Mouse (Mus musculus) bone marrow, adult 2 months (tissue): ENCODE results near the gene Aadac.

Source experiments
- CTCF ChIP-seq: fragments of 200-500 bp; IDR thresholded peaks from 2 replicates; pipeline ENCODE4 v1.5.1; 2011; ENCODE audit warnings: low read length, control low read depth; ENCODE audit not compliant: control insufficient read depth, insufficient read depth
- POLR2A ChIP-seq: fragments of 200-500 bp; IDR thresholded peaks from 2 replicates; pipeline ENCODE4 v1.6.1; 2011; ENCODE audit warnings: low read depth, mild to moderate bottlenecking, control low read depth, low read length, borderline replicate concordance; ENCODE audit not compliant: control insufficient read depth

DNA sequence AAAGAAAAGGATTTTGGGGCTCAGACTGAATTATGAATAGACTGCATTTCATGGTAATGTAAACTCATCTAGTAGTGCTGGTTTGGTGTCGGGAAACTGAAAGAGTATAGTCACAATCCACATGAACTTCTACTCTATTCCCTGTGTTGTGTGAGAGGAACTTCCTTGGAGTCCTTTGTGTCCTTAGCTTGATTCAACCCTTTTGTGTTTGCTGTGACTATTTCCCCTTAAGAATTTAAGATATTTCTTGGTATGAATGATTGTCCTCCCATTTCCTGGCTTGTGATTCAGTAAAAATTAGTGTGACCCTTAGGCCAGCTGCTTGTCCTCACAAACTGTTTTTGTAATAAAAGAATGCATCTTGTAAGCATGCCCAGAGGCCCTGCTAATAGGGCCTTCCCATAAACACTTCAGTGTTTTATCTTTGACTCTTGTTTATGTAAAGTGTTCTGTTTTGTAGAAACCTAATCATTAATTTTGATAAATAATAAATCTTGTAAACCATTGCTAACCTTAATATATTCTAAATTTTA is 53.4 kb downstream of the Aadac start:
- no peak for TF ChIP-seq CTCF
- no peak for TF ChIP-seq POLR2A
